Mouse (Mus musculus): ENCODE measurements around the gene Rhbdl3.
"Not testable (repeated sequence)": the region's sequence is repeated elsewhere in the genome, so short reads cannot be mapped to it uniquely, and the experiment has no call there.

Gene Rhbdl3

GRCm38 (mm10) chr11:80313462-80313861 lies 12.8 kb downstream of the Rhbdl3 start:
- DNase-seq, result no peak

GRCm38 (mm10) chr11:80313944-80314343 lies 13.2 kb downstream of the Rhbdl3 start:
- no peak for DNase-seq

- DNase-seq, result no peak
Observed at GRCm38 (mm10) chr11:80315743-80316639, 15.3 kb downstream of the Rhbdl3 start.

- DNase-seq, result peak; percentile 65
Observed at GRCm38 (mm10) chr11:80323255-80323654, 22.5 kb downstream of the Rhbdl3 start.

GRCm38 (mm10) chr11:80324636-80325035 lies 23.9 kb downstream of the Rhbdl3 start:
- DNase-seq, result no peak

- DNase-seq, result no peak
Observed at GRCm38 (mm10) chr11:80332709-80333400, 32.1 kb downstream of the Rhbdl3 start.

- no peak for DNase-seq
Observed at GRCm38 (mm10) chr11:80335609-80336350, 35.1 kb downstream of the Rhbdl3 start.

- no peak for DNase-seq
Observed at GRCm38 (mm10) chr11:80336351-80336730, 35.6 kb downstream of the Rhbdl3 start.

- DNase-seq, result no peak
Observed at GRCm38 (mm10) chr11:80342482-80342881, 41.8 kb downstream of the Rhbdl3 start.

GRCm38 (mm10) chr11:80351832-80352430 lies 51.2 kb downstream of the Rhbdl3 start:
- DNase-seq, result peak; percentile 82

- no peak for DNase-seq
Observed at GRCm38 (mm10) chr11:80354832-80355231, 54.1 kb downstream of the Rhbdl3 start.

- DNase-seq, result no peak
Observed at GRCm38 (mm10) chr11:80368949-80369348, 68.2 kb downstream of the Rhbdl3 start.

GRCm38 (mm10) chr11:80376651-80377050 lies 75.9 kb downstream of the Rhbdl3 start:
- no peak for DNase-seq

GRCm38 (mm10) chr11:80377712-80378451 lies 77.2 kb downstream of the Rhbdl3 start, which contains the start of gene 5730455P16Rik:
Gene 5730455P16Rik, minus strand, starts transcription at chr11:80378034.
- peak; percentile 78 for DNase-seq

GRCm38 (mm10) chr11:80378452-80379068 lies 77.8 kb downstream of the Rhbdl3 start:
- DNase-seq, result not testable (repeated sequence)

GRCm38 (mm10) chr11:80379184-80379583 lies 78.5 kb downstream of the Rhbdl3 start:
- DNase-seq, result not testable (repeated sequence)

GRCm38 (mm10) chr11:80382626-80383018 lies 81.9 kb downstream of the Rhbdl3 start:
- DNase-seq, result peak; percentile 55

GRCm38 (mm10) chr11:80383019-80383625 lies 82.4 kb downstream of the Rhbdl3 start, which contains the start of gene Zfp207:
Gene Zfp207, plus strand, starts transcription at chr11:80383279.
- peak; percentile 98 for DNase-seq

GRCm38 (mm10) chr11:80383626-80384046 lies 82.9 kb downstream of the Rhbdl3 start:
- peak; percentile 55 for DNase-seq

- DNase-seq, result no peak
Observed at GRCm38 (mm10) chr11:80384461-80384860, 83.7 kb downstream of the Rhbdl3 start.

- DNase-seq, result no peak
Observed at GRCm38 (mm10) chr11:80385055-80385454, 84.3 kb downstream of the Rhbdl3 start.
